Mouse (Mus musculus): ENCODE data around the gene Mtss1l. TPM values are rescaled to one million over a fixed set of nuclear protein-coding genes. Genes with fewer than 3 reads are reported as not detected.

Gene Mtss1l
- total RNA-seq, 2 experiments from 2014 or later, result 254 to 265 TPM

DNA sequence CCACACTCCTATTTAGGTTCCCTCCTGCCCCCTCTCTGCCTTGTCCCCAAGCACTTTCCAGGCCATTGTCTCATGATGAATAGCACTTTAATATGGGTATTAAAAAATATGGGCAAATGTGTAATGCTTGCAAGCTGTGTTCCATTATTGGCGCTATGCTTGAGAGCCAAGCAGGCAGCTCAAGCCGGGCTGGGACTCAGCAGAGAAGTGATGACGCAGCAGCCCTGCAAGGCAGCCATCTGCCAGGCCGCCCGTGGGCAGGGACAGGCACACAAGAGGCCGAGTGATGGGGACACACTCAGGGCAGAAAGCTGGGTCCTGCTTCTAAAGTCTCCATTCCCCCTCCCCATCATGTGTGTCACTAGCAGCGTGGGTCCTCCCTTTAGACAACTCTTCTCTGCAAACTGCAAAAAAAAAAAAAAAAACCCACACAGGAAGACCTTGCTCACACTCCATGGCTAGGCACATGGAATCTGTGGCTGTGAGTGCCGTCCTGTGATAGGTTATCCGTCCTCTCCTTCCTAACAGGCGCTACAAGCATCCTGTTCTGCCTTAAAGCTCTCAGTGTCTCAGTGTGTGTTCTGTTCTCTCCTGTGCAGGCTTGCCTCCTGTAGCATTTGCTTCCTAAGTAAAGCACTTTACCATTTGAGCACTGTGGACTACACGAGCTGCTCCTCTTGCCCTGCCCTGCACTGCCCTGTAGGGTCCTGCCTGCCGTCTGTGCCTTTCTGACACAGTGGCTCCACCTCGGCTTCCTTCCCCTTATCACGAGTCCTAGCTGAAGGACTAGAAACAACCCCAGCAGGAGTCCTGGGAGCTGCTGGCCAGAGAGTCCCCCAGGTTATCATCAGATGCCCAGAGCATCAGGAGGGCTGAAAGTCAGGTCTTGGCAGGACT, 15.6 kb upstream of the Mtss1l start:
- DNase-seq (ENCODE audit: low spot score in 2 of 2), result no peak

DNA sequence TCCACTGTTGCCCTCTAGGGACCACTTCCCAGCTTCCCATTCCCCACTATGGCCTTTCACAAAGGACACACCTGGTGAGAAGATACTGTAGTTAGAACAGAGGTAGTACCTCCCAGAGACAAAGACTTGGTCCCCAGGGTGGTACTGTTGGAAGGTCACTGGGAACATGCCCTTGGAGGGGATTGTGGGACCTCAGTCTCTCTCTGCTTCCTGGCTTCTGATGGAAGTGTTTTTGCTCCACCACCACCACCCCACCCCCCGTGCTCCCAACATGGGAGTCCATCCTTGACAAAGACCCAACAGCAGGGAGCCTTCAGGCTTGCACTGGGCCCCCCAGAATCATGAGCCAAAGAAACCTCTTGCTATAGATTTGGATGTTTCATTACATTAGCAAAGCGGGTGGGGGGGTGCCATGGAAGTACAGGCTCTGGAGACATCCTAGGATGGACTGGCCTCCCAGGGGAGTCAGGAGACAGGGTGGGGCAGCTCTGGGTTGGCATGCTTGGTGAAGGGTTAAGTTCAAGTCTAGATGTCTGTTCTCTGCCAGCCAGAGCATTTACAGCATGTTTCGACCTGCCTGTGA, 14.9 kb upstream of the Mtss1l start:
- no peak for DNase-seq (ENCODE audit: low spot score in 2 of 2)

DNA sequence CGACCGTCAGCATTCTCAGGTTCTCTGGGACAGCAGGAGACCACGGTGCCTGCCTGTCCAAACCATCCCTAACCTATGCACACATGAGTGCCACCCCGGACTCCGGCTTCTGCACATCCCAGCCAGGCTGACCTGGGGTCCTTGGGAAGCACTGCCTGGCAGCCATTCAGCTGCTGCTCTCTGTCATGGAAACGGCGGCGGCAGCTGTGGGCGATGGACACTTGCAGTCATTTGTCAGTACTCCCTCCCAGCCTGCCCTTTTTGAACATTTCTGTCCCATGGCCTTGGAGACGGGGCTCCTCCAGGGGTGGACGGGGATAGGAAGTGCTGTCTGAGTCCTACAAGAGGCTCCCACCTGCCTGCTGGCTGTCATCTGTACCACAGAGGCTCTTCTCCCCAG, 12.8 kb upstream of the Mtss1l start:
- DNase-seq (ENCODE audit: low spot score in 2 of 2), result no peak

DNA sequence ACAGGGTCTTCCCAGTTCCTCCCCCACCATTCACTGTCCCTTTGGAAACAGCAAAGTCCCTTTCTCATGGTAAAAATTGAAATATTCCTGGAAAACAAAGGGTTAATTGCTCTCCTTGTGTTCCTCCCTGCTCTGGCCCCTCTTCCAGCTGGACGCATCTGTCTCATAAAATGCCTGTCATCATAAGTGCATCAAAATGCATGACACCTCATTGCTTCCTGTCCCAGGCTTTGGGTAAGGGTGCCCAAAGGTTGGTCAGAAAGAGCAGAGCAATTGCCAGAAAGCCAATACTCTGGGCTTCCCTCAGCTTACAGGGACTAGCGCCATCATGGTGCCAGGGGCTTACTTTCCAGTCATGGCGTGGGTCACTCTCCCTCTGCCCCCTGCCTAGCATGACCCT, 10.7 kb upstream of the Mtss1l start:
- no peak for DNase-seq (ENCODE audit: low spot score in 2 of 2)

DNA sequence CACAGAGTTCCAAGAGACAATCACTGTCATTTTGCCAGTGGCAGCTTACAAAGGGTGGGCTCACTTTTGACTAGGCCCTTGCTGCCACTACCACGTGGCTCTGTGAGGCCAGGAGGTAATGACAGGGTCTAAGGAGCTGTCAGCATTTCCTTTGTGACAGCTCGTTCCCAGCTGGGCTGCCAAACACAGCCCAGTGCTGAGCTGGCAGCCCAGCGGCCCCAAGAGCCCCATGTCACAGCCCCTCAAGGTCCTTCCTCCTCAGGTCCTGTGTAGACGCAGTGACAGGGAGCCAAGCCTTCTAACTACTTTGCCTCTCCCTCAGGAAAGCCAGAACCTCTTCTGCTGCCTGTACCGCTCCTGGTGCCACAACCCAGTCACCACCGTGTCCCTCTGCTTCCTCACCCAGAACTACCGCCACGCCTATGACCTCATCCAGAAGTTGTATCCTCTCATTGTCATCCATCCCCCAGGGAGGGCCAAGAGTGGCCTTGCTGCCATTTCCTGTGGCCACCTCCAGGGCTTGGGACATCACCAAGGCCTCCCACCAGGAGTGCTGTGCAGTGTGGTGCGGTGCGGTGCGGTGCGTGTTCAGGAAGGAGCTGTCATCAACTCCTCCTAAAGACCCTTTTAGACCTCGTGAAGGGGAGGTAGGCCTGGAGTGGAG, 9.9 kb upstream of the Mtss1l start:
- DNase-seq (ENCODE audit: low spot score in 2 of 2), result no peak

DNA sequence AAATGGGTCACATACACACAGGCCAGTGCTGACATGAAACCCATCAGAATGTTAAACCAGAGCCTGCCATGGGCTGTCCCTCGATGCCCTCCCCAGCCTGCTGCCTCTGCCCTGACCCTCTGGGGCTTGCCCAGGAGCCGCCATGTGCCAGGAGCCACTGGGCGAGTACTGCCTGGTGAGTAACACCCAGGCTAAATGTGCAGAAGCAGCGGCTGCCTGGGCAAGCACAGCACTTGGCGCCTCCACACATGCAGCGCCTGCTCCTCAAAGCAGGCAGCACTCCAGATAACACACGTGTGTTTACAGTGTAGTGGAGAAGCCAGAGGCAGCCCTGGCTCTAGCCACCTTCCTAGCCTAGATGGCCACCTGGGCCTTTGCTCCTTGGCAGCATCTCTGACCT, 8.2 kb upstream of the Mtss1l start:
- DNase-seq (ENCODE audit: low spot score in 2 of 2), result no peak

DNA sequence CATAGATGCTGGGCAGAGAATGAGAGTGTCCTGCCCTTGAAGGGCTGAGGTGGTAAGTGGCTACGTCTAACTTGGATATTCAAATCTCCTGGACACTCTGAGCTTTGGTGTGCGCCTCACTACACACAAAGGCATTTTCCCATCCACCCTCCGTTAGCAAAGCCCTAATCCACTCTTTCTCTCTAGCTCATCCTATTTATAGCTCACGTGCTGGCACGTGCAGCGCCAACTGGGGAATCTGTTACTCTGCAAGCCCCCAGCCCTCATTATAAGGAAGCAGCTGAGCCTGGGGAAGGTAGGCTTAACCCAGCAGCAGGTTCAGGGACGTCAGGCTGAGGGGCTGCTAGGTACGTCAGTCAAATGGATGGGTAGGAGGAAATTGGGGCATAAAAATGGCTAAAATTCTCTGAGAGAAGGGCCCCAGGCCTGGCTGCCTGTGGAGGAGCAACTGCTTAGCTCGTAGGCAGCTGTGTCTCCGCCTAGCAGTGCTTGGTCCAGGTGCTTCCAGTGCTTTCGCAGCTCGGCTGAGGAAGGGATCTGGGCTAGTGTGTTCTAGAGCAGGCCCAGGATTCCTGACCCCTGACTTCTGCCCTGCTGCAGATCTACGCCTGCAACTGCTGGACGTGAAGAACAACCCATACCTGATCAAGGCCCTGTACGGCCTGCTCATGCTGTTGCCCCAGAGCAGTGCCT, 6.3 kb upstream of the Mtss1l start:
- DNase-seq (ENCODE audit: low spot score in 2 of 2), result no peak

DNA sequence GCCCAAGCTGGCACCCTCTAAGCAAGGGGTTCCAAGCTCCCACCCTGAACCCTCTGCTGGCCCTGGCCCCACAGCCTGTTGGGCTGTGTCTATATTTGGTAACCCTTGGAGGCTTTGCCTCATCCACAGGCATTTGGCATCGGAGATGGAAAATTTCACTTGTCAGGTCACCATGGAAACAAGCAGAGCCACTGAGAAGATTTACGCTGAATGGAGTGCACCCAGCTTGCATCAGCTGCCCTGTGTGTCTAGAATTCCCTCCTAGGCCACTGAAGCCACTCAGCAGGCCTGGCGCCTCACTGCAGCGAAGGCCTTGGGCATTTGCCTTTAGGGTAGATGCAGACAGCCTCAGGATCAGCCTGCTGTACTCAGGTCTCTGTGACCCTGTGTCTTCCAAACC, 5.2 kb upstream of the Mtss1l start:
- peak; percentile 61 to 64 for DNase-seq (ENCODE audit: low spot score in 2 of 2)

DNA sequence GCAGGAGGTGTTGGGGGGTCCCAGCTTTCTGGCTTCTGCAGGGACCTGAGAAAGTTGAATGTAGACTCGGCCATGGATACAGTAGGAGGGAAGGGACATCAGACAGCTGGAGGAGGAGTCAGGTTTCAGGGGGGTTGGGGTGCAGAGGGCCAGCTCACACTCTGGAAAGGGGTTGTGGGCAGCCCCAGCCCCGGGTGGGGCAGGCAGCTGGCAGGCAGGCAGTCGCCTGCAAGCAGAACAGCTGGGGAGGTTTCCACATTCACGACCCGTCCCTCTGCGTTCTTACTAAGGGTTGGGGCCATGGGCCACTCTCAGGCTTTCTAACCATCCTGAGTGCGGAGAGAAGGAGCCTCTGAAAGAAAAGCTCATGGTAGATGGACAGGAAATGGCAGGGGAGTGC, 4.1 kb upstream of the Mtss1l start:
- no peak for DNase-seq (ENCODE audit: low spot score in 2 of 2)

DNA sequence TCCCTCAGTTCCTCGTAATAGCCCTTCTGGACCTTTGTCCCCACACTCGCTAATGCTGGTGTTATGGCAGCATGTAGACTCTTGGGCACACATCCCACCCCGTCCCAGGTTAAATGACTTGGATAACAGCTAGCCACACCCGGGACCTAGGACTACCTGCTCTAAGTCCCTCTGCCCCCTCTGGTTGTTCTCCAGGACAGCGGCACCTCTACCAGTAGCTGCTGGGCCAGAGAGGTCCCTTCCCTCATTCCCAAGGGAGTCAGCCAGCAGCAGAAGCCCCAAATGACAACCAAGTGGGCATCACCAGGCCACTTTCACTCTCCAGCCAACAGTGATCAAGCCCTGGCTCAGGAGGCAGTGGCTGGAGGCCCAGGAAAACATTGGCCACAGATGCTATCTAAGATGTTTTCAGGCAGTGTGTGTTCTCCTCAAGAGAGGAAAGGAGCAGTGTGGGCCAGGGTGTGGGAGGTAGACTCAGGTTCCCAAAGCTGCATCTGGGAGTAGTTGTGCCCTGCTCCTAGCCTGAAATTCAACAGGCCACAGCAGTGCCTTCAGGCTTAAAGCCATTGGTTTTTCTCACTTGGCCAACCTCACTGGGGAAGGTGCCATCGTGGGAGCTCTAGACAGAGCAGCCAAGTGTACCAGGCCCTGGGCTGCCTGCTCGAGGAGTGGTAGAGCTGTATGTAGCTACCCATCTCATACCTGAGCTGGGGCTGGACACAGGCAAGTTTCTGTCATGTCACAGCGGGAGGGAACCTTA, 2.9 kb upstream of the Mtss1l start:
- no peak for DNase-seq (ENCODE audit: low spot score in 2 of 2)

DNA sequence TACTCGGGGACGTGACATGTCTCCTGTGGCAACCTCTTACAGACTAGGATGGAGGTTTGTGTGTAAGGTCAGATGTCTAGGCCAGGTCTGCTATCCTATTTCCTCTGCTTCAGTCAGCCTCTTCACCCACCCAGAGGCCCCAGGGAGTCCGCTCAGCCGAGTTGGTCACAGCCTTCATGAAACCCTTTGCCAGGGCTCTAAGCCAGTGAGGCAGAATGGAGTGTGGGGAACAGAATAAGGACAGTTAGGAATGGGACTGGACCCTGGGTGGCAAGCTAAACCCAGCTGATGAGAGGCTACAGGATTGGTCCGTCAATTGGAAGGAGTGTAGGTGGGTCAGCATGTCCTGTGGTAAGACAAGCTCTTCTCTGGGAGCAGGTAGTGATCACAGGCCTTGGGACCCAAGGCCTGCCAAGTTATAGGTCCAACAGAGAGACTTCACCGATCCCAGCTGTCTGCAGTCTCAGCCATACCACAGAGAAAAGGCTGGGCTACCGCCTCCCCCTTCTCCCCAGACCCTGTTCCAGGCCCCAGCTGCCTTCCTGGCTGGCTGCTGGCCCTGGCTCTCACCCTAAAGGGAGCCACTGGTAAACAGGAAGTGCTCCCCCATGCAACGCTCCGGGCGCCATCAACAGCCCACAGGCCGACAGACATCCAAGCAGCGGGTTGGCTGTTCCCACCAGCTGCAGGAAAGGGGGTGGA, 2.2 kb upstream of the Mtss1l start:
- DNase-seq (ENCODE audit: low spot score in 2 of 2), result peak; percentile 70 to 78

DNA sequence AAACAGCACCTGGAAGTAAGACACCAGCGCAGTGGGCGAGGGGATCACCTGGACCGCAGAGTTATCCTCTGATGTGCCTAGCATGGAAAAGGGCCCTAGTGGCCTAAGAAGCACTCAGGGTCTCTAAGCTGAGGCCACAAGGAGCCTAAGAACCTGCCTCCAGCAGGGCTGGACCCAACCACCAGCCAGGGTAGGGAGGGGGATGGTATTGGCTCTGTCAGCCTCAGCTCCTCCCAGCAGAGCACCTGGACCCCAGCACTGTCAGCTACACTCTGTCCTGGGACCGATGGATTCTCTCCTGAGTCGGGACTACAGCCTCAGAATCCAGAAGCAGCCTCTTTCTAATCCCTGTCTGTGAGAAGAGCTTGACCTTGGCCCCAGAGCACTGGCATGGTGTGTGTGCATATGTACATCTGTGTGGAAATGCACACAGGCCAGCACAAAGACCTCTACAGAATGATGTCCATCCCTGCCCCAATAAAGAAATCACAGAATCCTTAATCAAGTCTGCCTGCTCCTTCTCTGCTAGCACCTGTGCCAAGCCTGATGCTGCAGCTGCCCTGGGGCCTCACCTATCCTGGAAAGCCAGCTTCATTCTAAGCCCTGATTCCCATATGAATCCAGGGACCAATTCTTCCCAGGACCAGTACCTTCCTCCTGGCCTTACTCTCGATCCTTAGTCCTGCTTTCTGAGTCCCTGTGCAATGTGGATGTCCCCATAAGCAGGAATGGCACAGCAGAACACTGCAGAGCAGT, 1.2 kb upstream of the Mtss1l start:
- no peak for DNase-seq (ENCODE audit: low spot score in 2 of 2)

DNA sequence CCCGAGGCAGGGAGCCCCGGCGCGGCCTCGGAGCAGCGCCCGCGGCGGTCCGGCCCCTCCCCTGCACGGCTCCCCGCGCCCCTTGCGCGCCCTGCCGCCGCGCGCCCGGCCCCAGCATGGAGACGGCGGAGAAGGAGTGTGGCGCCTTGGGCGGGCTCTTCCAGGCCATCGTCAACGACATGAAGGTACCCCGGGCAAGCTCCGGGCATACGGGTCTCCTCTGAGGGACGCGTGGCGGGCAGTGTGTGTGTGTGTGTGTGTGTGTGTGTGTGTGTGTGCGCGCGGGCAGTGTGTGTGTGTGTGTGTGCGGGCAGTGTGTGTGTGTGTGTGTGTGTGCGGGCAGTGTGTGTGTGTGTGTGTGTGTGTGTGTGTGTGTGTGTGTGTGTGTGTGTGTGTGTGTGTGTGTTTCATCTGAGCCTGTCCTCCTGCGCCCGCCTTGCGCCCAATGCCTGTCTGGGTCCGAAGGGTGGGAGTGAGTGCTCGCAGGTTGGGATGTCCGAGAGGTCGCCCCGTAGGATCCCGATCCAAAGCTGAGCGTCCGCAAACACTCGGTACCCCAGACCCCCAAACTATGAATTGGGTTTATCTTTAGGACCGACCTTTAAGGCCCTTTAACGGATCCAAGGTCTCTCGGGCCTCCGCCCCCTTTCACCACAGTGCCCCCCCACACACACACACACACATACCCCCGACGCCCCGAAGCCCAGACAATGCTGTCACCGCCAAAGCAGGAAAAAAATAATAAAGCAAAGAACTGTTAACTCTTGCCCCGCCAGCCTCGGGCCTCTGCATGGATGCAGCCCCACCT, 534 bp downstream of the Mtss1l start:
- DNase-seq (ENCODE audit: low spot score in 2 of 2), result peak; percentile 56 to 65

DNA sequence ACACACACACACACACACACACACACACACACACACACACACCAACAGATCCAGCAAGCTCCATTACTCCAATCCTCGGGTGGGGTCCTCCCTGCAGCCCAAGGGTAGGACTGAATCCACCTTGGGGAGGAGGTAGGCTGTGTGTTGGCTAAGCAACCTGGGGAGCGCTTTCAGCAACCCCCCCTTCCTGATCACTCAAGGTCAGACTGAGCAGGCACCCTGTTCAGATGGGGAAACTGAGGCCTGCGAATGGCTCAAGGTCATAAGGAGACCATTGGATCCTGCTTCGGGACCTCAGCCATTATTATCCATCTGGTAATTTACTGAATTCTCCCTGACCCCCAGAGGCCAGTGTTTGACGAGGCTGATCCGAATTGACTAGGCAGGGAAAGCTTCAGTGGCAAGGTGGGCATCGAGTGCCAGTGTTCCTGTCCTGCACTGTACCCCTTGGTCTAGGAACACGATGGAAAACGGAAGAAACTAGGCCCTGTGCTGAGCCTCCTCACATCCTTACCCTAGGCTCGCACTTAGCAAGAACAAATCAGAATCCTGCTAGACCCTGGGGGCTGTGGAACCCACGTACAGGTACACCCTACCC, 1.2 kb downstream of the Mtss1l start:
- no peak for DNase-seq (ENCODE audit: low spot score in 2 of 2)

DNA sequence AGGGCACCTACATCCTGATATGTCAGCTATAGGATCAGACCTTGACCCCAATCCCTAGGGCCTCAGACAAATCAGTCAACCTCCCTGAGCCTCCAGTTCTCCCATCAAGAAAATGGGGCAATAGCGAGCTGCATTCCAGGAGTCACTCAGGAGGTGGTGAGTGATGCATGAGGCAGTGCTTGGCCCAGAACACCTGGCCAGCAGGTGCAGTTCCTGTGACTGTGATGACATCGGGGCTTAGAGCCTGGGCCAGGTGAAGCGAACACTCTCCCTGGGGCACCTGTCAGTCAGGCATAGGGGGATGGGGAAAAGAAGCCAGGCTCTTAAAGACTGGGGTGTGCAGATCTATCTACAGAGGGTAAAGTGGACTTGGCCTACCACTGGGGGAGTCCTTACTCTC, 3.2 kb downstream of the Mtss1l start:
- DNase-seq (ENCODE audit: low spot score in 2 of 2), result no peak

DNA sequence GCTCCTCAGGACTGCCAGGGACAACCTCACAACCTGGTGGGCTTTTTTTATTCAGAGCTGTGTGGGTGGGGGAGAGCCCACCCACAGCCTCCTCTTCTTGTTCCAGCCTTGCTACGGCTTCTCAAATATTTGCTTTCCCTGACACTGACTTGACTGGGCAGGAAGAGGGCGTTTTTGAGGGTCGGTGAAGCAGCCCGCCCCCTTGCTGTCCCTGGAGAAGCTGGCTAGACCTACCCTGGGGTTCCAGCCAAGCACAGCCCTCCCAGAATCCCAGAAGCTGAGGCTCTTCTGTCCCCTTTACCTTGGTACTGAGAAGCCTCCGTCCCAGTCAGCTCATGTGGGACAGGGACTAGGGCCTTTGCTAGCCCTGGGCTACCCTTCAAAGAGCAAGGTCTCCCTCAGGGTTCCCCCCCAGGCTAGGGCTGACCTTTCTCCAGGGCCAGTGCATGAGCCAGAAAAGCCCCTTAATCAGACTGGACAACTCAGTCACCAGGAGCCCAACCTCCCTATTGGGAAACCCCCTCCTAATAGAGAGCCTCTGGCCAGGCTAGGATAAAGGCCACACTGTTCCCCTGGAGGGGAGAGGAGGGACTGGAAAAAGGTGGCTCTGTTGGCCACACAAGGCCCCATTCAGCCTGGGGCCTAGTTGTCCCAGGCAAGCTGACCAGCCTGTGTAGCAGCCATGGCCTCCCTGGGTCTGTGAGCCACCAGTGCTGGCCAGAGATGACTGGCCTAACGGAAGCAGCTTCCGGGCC, 4.0 kb downstream of the Mtss1l start:
- peak in 1 of 2 experiments; percentile 67 for DNase-seq (ENCODE audit: low spot score in 2 of 2)

DNA sequence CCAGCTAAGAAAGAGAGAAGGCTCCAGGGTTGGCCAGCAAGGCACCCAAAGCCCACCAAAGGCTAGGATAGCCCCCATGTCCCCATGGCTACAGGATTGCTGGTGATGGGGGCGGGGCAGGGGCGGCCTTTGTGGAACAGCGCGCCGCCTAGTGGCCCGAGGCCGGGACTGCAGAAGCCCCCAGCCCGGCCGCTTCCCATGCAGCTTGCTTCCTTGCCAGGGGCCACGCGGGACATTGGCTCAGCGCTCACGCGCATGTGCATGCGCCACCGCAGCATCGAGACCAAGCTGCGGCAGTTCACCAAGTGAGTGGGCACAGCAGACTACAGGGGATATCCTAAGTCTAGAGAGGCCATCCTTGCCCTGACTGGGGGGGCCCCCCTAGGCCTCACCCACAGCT, 5.6 kb downstream of the Mtss1l start:
- peak; percentile 85 to 92 for DNase-seq (ENCODE audit: low spot score in 2 of 2)

Data from layer of hippocampus, postnatal 10 days (tissue).